Mouse (Mus musculus) embryo, embryonic 9.5 days (tissue): ENCODE results near the gene Tiprl.

Experiments
- DNase-seq: peaks from one replicate; pipeline ENCODE4 v3.0.0-alpha.2; 2017; ENCODE audit errors: extremely low spot score

Tiprl gene

DNA sequence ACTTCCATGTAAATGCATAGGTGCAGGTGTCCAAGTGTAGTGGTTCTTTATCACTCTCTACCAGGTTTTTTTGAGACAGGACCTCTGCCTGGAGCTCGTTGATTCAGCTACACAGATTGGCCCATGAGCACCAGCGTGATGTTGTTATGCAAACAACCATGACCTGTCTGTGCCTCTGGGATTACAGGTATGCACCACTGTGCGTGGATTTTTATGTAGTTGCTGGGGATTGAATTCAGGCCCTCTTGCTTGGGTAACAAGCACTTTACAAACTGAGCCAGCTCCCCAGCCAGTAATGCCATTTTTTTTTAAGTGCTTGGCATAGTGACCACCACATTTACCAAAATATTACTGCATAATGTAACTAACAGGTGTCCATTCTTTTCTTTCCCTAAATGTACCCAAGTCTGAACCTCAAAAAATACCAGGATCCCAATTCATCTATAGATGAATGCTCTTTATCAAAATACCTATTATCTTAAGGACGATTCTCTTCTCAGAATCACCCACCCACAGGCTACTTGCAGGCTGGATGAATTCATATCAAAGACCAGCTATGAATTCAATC, 35.3 kb downstream of the Tiprl start:
- no peak for DNase-seq

DNA sequence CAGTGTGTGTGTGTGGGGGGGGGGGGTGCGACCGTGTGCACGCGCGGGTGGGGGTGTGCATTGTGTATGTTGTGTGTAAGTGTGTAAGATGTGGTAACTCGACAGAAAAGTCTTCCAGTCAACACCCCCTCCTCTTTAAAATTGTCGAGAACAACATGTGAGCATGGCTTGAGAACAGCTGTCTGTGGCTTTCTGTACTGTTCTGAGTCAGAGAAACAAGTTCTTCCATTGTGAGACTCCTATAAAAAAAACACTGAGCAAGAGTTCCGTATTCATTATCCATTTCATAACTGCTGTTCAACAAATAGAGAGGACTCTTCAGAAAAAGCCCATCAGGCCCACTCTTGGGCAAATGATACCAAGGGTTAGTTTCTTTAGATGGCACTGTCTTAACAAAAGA, 36.0 kb downstream of the Tiprl start:
- no peak for DNase-seq

DNA sequence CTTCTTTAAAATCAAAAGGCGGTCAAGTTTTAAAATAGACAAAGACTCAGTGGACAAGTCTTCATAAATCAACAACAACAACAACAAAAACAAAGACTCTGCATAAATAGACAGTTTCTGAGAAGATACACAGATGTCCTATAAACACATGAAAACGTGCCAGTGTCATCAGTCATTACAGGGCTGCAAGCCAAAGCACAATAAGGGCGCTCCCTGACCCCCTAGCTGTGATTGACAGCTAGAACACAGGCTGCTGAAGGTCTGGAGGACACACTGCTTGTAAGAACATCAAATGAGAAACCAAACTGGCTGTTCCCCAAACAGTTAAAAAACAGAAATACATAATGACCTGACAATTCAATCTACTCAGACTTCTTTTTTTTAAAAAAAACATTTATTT, 37.2 kb downstream of the Tiprl start:
- no peak for DNase-seq

DNA sequence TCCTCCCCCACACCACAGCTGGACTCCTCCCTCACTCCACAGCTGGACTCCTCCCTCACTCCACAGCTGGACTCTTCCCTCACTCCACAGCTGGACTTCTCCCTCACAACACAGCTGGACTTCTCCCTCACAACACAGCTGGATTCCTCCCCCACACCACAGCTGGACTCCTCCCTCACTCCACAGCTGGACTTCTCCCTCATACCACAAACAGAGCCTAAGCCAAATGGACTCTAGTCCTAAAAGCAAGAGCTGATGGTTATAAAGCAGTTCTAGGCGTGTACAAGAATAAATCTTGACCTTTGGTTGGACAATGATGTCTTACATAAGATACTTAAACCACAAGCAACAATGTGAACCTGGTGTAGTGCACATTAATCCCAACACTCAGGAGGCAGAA, 37.8 kb downstream of the Tiprl start:
- DNase-seq, result no peak

DNA sequence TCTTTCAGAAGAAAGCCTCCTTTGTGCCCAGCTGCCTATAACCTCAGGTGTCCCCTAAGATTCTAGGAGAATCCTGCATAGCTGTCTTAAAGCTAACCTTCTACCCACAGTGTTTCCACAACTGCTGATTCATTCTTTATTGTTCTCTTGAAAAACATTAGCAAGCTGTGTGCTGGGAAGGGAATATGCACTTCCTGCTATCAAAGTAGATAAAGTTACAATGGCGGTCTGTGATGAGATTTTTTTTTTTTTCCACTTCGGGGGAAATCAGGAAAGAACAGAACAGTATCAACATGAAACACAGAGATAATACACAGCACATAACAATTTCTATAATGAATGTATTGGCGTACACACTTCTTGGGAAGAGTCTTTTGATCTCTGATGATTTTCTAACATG, 38.9 kb downstream of the Tiprl start:
- no peak for DNase-seq

DNA sequence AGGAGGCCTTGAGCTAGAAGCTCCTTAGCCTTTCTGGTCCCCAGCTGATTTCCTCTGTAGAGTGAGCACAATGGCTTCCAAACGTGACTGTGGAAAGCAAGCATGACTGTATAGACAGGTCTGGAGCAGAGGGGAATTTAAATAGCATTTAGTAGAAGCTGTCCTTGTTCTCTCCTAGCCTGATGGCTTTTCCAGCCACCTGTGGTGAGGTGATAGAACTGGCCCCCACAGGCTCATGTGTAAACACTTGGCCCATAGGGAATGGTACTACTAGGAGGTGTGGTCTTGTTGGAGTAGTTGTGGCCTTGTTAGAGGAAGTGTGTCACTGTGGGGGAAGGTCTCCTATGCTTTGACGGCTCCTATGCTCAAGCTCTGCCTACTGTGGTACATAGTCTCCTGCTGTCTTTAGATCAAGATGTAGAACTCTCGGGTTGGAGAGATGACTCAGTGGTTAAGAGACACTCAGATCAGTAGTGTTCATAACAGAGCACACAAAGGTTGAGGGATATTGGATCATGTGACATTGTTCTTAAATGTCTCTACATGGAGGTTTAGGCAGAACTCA, 41.3 kb downstream of the Tiprl start:
- no peak for DNase-seq

DNA sequence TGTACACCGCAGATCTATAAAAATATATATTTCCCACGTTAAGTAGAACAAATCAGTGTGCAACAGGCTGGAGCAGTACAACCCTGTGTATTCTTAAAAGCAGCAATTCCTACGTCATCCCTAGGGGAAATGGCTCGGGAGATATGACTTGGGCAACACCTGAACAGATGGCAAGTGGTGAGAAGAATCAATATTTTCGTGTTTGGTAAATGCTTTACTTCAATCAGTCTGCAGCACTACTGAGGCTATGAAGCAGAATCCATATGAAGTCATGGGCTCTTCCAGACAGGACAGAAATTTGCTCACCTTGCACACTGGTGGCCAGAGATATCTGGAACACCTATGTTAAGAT, 42.2 kb downstream of the Tiprl start:
- DNase-seq, result no peak

DNA sequence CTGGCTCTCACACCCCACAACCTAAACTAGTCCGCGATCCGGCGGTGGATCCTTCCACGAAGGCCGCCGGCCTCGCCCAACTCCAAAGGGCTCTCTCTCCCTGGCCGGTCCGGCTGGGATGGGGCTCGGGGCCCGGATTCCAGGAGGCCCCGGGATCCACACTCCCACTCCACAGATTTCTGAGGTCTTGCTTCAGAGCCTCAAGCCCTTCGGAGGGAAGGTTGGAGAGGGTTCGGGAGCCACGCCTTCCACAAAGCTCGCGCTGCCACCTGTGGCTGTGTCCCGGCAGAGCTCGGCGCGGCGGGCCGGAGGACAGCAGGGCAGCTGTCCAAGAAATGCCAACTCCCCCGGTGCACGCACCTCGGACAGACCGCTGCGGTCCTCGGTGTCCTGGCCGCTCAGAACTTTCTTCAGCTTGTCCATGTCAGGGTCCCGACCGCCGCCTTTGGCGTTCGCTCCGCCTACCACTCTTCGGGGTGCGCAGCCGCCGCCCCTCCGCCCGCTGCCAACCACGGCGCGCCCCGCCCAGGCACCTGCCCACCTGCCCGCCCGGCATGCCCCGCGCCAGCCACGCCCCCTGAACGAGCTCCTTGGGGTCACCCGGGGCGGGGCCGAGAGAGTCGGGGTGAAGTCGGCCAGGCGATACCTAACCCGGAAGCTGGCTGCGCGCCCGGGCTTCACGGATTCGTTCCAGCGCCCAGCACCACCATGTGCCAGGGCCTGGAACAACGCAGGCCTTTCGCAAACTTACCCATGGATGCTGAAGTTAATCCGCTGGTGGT, 42.7 kb downstream of the Tiprl start, which contains the start of gene Sft2d2:
TSS of gene Sft2d2 (minus strand) at position 559 of the 782 bp plus-strand sequence.
- DNase-seq, result peak; percentile 85

DNA sequence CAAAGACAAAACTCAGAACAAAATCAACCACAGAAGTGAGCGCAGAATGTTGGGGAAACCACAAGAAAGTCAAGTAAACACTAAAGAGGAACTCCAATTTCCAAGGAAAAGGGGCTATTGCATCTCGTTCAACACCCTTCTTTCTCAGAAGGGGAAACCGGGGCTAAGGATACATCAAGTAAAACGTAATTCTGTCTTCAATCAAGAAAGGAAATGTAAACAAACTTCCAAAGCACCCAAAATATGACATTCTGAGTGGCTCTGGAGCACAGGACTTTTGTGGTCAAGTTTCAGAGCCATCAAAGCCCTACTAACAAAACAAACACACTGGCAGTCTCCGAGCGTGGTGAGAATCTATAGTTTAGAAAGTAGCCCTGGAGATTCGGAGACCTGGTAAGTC, 43.4 kb downstream of the Tiprl start:
- no peak for DNase-seq

DNA sequence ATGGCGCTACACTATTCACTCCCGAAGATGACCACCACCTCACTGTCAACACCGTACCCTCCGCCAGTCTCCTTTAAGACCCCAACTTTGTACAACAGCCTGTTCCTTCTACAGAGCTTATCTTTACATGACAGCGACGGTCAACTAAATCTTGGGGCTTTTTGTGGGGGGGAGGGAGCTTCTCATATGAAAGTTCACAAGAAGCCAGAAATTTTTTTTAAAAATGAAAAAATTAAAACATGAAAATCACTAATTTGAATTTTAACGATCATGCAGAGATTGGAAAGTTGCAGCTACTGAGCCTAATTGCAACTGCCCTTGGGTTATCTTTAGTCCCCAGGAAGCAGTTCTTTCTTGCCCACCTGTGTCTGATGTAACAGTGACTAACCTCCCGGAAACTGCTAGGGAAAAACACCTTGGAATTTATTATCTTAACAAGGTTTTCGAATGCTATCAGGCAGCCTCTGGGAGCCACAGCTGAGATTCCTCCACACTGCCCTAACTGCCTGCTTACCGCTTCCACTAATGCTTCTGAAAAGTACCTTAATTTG, 44.0 kb downstream of the Tiprl start:
- no peak for DNase-seq

DNA sequence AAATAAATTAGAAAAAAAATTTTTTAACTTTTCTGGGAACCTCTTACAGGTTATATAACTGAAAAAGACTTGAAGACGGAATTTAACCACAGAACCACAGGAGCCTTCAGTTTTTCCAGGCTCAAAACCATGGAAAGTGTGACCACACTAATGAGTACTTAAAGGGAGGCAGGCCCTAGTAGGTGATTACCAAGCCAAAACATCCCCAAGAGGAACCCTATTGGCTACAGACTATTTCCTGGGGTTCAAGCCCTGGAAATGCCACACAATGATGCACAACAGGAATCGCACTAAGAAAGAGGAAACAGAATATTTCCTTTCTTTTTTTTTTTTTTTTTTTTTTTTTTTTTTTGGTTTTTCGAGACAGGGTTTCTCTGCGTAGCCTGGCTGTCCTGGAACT, 44.7 kb downstream of the Tiprl start:
- DNase-seq, result no peak

DNA sequence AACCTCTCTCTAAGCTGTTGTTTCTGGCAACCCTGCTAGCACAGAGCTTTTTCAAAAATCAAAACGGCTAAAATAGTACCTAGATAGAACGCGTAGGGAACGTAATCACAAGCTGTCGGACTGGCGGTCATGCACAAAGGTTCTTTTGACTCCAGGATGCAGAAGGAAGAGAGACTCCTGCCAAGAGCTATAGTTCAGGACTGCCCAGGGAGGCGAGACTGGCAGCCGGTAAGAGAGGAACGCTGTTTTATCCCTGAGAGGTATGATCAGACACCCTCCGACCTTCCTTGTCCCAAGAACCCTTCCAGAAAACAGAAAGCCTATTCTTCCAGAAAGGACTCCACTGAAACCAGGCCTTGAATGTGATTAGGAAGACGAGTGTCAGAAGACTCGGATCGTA, 45.2 kb downstream of the Tiprl start:
- no peak for DNase-seq

DNA sequence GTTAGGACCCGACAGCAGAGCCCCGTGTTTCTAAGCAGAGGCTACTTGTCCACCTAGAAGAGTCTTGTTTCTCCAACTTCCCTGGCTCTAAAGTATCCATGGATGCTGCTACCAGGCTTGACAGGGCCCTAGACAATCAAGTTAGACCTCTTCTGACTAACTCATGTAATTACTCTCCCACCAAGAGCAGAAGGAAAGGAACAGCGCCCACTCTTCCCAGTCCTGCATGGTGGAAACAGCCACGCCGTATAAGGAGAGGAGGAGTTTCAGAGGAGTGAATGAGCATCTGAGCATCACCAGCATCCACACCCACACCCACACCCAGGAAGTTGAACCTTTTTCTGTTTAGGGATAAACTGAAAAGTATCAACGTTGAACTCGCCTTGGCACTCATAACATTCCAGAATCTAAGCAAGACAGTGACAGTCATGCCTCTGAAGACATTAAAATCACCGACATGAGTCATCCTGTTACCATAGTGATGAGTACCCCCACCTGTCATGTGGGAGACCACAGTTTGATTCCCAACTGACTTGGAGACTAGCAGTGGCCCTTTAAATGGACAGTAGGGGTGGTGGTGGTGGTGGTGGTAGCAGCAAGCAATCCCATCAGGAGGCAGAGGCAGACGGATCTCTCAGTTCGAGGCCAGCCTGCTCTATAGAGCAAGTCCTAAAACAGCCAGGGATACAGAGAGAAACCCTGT, 46.1 kb downstream of the Tiprl start:
- no peak for DNase-seq

DNA sequence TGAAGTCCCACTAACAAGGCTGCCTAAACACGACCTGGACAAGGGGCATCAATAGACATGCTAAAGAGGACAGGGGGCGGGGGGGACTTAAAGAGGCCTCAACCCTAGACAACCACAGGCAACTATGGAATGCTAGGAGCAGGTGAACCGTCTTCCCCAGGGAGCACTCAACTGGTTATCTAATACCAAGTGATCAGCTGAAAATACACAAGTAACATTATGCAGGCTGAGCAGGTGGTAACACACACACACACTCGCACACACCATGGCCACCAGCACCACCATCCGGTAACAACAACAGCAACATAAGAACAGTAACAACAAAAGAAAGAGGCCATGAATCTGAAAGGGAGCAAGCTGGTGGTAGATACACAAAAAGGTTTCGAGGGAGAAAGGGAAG, 46.7 kb downstream of the Tiprl start:
- no peak for DNase-seq

DNA sequence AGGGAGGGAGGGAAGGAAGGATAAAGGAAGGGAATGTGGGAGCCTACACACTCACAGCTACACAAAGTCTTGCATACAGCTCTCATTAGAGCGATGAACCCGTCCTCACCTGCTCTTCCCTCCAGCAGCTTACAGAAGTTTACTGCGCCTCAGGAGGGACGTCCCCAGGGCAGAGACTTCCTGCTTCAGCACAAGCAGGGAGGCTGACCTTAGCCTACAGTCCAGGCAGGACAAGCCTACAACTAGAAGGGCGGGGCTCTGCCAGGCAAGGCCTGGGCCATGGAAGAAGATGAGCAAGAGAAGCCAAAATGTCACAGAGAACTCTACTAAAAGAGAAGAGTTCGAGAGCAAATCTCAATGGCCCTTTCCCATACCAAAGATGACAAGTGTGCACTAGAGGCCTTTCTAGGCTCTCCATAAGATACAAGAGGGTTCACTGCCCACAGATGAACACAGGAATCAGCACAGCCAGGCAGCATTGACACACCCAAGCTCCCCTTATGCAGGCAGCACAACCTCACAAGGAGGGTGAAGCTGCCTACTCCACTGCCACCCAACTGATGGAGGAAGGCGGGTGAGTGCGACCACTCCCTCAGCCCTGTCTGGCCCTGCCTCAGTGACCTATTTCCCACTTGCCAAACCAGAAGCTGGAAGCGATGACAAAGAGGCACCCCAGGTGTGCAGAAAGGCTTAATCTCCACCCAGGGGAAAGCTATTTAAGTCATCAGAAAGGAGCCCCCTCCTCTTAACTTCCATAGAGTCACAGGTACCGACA, 47.8 kb downstream of the Tiprl start:
- no peak for DNase-seq

DNA sequence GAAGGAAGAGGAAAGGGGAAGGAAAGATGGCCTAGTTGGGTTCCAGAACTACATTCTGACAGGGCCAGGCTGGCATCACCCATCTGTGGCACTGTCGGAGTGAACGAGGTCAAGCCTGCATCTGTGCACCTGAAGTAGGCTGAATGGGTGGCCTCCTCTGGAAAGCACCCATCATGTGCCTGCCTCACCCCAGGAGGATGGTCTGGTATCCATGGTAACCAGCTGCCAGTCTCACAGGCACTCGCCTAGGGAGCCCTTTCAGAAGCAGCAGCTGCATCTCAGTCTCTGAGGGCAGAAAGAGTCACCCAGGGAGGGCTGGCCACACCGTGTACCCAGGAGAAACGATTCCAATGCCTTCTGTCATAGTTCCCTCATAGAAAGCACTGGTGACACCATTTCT, 49.4 kb downstream of the Tiprl start:
- DNase-seq, result no peak

DNA sequence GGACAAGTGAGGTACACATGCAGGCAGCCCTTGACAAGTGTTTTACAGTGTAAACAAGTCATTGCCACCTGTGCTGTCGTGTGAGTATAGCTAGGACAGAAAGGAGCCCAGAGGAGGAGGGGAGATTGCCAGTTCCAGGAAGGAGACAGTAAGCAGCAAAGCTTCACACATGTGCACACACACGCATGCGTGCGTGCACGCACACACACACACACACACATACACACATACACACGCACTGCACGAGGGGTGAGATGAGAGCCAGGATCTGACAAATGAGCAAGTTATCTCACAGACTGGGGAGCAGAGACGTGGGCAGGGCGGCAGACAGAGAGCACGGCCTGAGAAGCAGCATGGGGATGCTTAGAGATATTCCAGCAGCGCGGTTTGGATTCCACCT, 50.3 kb downstream of the Tiprl start:
- DNase-seq, result no peak

DNA sequence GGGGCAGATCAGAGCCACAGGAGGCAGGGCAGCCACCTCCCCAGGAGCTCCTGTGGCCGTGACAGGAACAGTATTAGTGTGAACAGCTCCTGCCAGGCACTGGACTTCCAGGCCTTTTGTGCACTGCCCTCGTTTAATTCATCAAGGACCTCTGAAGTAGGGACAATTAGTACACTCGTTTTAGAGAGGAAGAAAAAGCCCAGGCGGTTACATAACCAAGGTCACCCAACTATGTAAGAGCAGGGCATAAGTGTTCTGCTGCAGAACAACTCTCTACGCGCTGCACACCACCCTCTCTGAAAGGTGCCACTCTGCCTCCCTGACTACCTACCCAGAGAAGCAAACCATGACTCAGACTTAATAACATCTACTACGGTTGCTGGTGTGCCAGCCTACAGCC, 51.7 kb downstream of the Tiprl start:
- DNase-seq, result no peak

DNA sequence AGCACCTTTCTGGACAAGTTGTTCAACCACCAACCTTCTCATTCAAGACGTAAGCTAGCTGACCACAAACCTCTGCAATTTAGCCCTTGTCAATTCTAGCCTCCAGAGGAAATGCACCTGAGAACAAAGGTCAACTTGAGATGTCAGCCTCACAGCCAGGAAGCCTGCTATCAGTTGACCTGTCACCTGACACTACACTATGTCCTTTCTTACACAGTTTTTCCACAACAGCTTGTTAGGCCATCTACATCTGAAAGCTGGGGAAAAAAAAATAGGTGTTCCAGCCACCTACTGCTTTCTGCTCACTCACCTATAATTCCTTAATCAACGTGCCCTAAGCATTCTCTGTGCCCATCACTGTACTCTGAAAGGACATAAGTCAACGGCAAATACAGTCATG, 52.6 kb downstream of the Tiprl start:
- no peak for DNase-seq

DNA sequence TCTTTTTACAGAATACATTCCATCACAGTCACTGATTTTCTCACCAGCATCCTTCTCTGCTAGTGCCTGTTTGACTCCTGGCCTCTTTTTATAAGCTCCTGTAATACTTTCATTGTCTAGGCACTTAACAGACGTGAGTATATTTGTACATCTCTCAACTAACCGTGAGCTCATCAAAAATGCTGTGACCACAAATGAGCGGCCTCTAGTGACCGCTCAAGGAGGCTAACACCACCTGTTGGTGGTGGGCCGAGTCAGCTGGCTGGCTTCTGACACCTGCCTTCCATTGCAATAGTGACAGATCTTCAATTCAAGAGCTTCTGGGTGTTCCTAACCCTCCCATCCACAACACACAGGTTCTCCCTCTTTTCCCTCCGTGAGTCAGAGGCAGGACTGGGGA, 53.4 kb downstream of the Tiprl start:
- no peak for DNase-seq

DNA sequence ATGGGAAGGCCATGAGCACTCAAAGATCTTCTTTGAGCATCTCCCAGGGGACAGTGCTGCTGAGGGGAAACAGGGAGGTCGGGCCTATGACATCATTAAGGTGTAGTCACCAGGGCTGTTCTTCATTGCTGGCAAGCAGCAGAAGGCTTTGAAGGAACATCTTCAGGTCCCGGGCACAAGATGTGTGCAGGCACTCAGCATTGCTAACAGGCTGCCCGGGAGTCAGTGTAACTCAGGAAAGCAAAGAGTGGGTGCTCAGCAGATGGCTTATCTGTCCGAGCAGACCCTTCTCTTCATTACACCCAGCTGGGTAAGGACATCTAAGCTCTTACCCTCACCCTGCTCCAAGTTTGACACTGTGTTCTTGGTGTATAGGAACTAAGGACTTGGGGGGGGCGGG, 57.5 kb downstream of the Tiprl start:
- DNase-seq, result no peak

DNA sequence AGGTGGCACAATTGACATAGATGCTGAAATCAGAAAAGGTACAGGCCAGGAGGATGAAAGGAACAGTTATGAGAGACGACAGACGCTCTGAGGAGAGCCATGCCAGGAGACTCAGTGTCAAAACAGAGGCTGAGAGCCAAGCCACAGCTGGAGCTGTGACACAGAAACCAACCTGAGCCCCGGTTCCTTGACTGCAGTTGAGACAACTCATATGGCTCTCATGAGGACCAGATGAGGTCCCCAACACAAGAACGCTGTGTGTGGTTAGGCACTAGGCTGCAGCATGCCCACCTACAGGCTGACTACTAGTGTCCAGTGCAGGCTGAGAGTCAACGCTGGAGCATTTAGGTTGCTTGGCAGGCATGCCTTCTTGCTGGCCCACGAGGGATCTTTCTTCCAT, 58.7 kb downstream of the Tiprl start:
- no peak for DNase-seq
